34 mouse cellular contexts compared by ENCODE assay signal in genomic region chr4:105771626-105772025, GRCm38 (mm10). TPM values are rescaled to one million over a fixed set of nuclear protein-coding genes. Genes with fewer than 3 reads are reported as not detected.
DNase-seq lines count a peak whose midpoint lies in the region; ATAC-seq lines count a peak whose summit lies in the region.
"Had no signal": no experiment of that assay in that cellular context is flagged by ENCODE, and none has a peak within 500 bp of the region (broad histone marks: within the 10 kb centered on the region; RNA-seq: fewer than 3 reads in every experiment).

No protein-coding gene starts in this region.

- no peak overlapping the region for H3K4me3 ChIP-seq in limb, embryonic 11.5 days (ENCODE audit: low read depth, low read length)
- no peak overlapping the region for H3K4me3 ChIP-seq in limb, embryonic 10.5 days
- H3K4me3 ChIP-seq: embryonic facial prominence, embryonic 12.5 days; embryonic facial prominence, embryonic 15.5 days; forebrain, embryonic 12.5 days; forebrain, embryonic 15.5 days; heart, adult 2 months; heart, embryonic 10.5 days; heart, embryonic 13.5 days had no signal

- no peaks in the 10 kb centered on the region for H3K9me3 ChIP-seq in limb, embryonic 11.5 days (ENCODE audit: control insufficient read depth, low read length)
- H3K9me3 ChIP-seq in limb, embryonic 10.5 days (replicated peaks) = no peaks in the 10 kb centered on the region
- H3K9me3 ChIP-seq: embryonic facial prominence, embryonic 12.5 days; embryonic facial prominence, embryonic 15.5 days; forebrain, embryonic 12.5 days; forebrain, embryonic 15.5 days; heart, embryonic 10.5 days; heart, embryonic 13.5 days had no signal

- H3K36me3 ChIP-seq in limb, embryonic 11.5 days (ENCODE audit: control insufficient read depth, insufficient read depth, low read length) = no peaks in the 10 kb centered on the region
- no peaks in the 10 kb centered on the region for H3K36me3 ChIP-seq in limb, embryonic 10.5 days
- H3K36me3 ChIP-seq: embryonic facial prominence, embryonic 12.5 days; embryonic facial prominence, embryonic 15.5 days; forebrain, embryonic 12.5 days; forebrain, embryonic 15.5 days; G1E; heart, embryonic 10.5 days; heart, embryonic 13.5 days had no signal

- H3K4me1 ChIP-seq in limb, embryonic 11.5 days (ENCODE audit: control insufficient read depth, insufficient read depth, low read length) = no peaks in the 10 kb centered on the region
- no peaks in the 10 kb centered on the region for H3K4me1 ChIP-seq in limb, embryonic 10.5 days
- H3K4me1 ChIP-seq: embryonic facial prominence, embryonic 12.5 days; embryonic facial prominence, embryonic 15.5 days; forebrain, embryonic 12.5 days; forebrain, embryonic 15.5 days; heart, embryonic 10.5 days; heart, embryonic 13.5 days had no signal

- no peaks in the 10 kb centered on the region for H3K27me3 ChIP-seq in limb, embryonic 11.5 days (ENCODE audit: control insufficient read depth, insufficient read depth, low read length)
- H3K27me3 ChIP-seq in limb, embryonic 10.5 days (ENCODE audit: low read depth, poor library complexity, severe bottlenecking) = no peaks in the 10 kb centered on the region
- H3K27me3 ChIP-seq: embryonic facial prominence, embryonic 12.5 days; embryonic facial prominence, embryonic 15.5 days; forebrain, embryonic 12.5 days; forebrain, embryonic 15.5 days; heart, embryonic 13.5 days had no signal

- no peak overlapping the region for H3K27ac ChIP-seq in limb, embryonic 11.5 days (replicated peaks; ENCODE audit: low read depth, low read length)
- no peak overlapping the region for H3K27ac ChIP-seq in limb, embryonic 10.5 days
- H3K27ac ChIP-seq: embryonic facial prominence, embryonic 12.5 days; embryonic facial prominence, embryonic 15.5 days; forebrain, embryonic 12.5 days; forebrain, embryonic 15.5 days; heart, adult 2 months; heart, embryonic 10.5 days; heart, embryonic 13.5 days; hindbrain, embryonic 14.5 days; hindbrain, postnatal 0 days had no signal

- no peak for ATAC-seq in limb, embryonic 11.5 days (ENCODE audit: insufficient number of reproducible peaks, low FRiP score, low TSS enrichment, low read depth)
- ATAC-seq: forebrain, embryonic 15.5 days; hindbrain, postnatal 0 days; inflammation-experienced regulatory T-cells, adult 6 months; intestine, embryonic 16.5 days had no signal

- no peak overlapping the region for H3K9ac ChIP-seq in limb, embryonic 11.5 days (ENCODE audit: low read length)
- H3K9ac ChIP-seq: embryonic facial prominence, embryonic 12.5 days; embryonic facial prominence, embryonic 15.5 days; forebrain, embryonic 12.5 days; forebrain, embryonic 15.5 days; heart, embryonic 13.5 days; hindbrain, embryonic 14.5 days had no signal

- WGBS in limb, embryonic 11.5 days = 92% methylated on average over 3 of the region's 3 CpGs
- WGBS in limb, embryonic 10.5 days = 92% methylated on average over 3 of the region's 3 CpGs

- no peak overlapping the region for H3K4me2 ChIP-seq in limb, embryonic 11.5 days (ENCODE audit: low read depth, severe bottlenecking)
- H3K4me2 ChIP-seq: embryonic facial prominence, embryonic 12.5 days; embryonic facial prominence, embryonic 15.5 days; forebrain, embryonic 12.5 days; forebrain, embryonic 15.5 days; heart, embryonic 13.5 days; hindbrain, embryonic 14.5 days had no signal

- peak; percentile 30 for DNase-seq in adrenal gland, adult 2 months
- no peak for DNase-seq in adrenal gland, postnatal 10 days
- peak; percentile 11 for DNase-seq in limb, embryonic 11.5 days (ENCODE audit: low spot score)
- no peak for DNase-seq in limb, embryonic 10.5 days (ENCODE audit: low spot score)
- DNase-seq in gonadal fat pad, adult 2 months (ENCODE audit: low read depth) = peak; percentile 56
- DNase-seq in retina, postnatal 1 day = no peak
- DNase-seq: adrenal gland, postnatal 25 days; B cell, adult 2 months; cerebellum, adult 11-12 months; cerebellum, adult 8-10 months; cerebellum, postnatal 10 days; gastrocnemius, postnatal 25 days; heart, adult 2 months; heart, postnatal 14 days; heart, postnatal 4 days; kidney, adult 18-20 months had no signal

RNA-seq across cellular contexts. Expression of gene Gm12728, which starts 18.0 kb away (rescaled TPM):
- not detected for total RNA-seq in adrenal gland, adult 2 months (2021)
- not detected in 2 replicates for polyA plus RNA-seq in adrenal gland, adult 2 months (2012; rRNA removed)
- total RNA-seq in adrenal gland, postnatal 10 days (2021) = not detected
- polyA plus RNA-seq in limb, embryonic 11.5 days (2014; fragmentation: Nextera tagmentation; extraction: Ambion mirVana) = not detected in 2 replicates
- not detected in 2 replicates for polyA plus RNA-seq in limb, embryonic 10.5 days (2016; fragmentation: Nextera tagmentation; extraction: Ambion mirVana)
- polyA plus RNA-seq in gonadal fat pad, adult 2 months (2012; rRNA removed) = not detected in 2 replicates
- total RNA-seq: adrenal gland, postnatal 25 days; CH12.LX; common myeloid progenitor, adult 5-6 weeks; gastrocnemius, adult 8-10 months; gastrocnemius, postnatal 25 days; granulocyte monocyte progenitor cell, adult 5-6 weeks; heart, adult 2 months; heart, postnatal 14 days; heart, postnatal 4 days; hindbrain, postnatal 0 days had no signal
- polyA plus RNA-seq: brain, embryonic 14.5 days; embryonic facial prominence, embryonic 15.5 days; forebrain, embryonic 15.5 days; G1E; heart, adult 2 months; heart, embryonic 10.5 days; heart, embryonic 13.5 days; heart, embryonic 16.5 days; hindbrain, embryonic 11.5 days; hindbrain, embryonic 14.5 days; hindbrain, postnatal 0 days; intestine, embryonic 16.5 days had no signal

Comparison
In these comparisons a context has a peak if more than half of its experiments do, and no peak if none do; other contexts are left out.
1. DNase-seq: peak in adrenal gland, adult 2 months (single experiment), limb, embryonic 11.5 days (single experiment) and gonadal fat pad, adult 2 months (single experiment); none in adrenal gland, postnatal 10 days (single experiment), limb, embryonic 10.5 days (single experiment) and retina, postnatal 1 day (single experiment).